In genomic region chr3:86538645-86539554, GRCm38 (mm10) we compare ENCODE assay signal across 8 mouse cellular contexts. TPM values are rescaled to one million over a fixed set of nuclear protein-coding genes. Genes with fewer than 3 reads are reported as not detected.
DNase-seq lines count a peak whose midpoint lies in the region; ATAC-seq lines count a peak whose summit lies in the region.

No protein-coding gene starts in this region.

- 32% methylated on average over 13 of the region's 13 CpGs for WGBS in heart, embryonic 11.5 days (ENCODE audit: insufficient replicate concordance)
- 23% methylated on average over 13 of the region's 13 CpGs for WGBS in limb, embryonic 11.5 days
- 19% methylated on average over 13 of the region's 13 CpGs for WGBS in neural tube, embryonic 14.5 days

- no peak for ATAC-seq in heart, embryonic 11.5 days (replicated peaks; ENCODE audit: insufficient number of reproducible peaks, low FRiP score, low TSS enrichment)
- peak; percentile 33 for ATAC-seq in limb, embryonic 11.5 days (ENCODE audit: insufficient number of reproducible peaks, low FRiP score, low TSS enrichment, low read depth)
- peak; percentile 55 for ATAC-seq in neural tube, embryonic 14.5 days (ENCODE audit: low read depth)

- peak overlapping the region; percentile 34 for H3K4me2 ChIP-seq in heart, embryonic 11.5 days
- H3K4me2 ChIP-seq in limb, embryonic 11.5 days (ENCODE audit: low read depth, severe bottlenecking) = peak overlapping the region; percentile 25; the same call in 1 of the 2 replicates
- H3K4me2 ChIP-seq in neural tube, embryonic 14.5 days (ENCODE audit: low read depth, low read length) = peak overlapping the region; percentile 9; the same call in 1 of the 2 replicates

- no peak overlapping the region for H3K4me3 ChIP-seq in heart, embryonic 11.5 days (ENCODE audit: low read depth, low read length)
- H3K4me3 ChIP-seq in limb, embryonic 11.5 days (ENCODE audit: low read depth, low read length) = no peak overlapping the region
- no peak overlapping the region for H3K4me3 ChIP-seq in neural tube, embryonic 14.5 days (ENCODE audit: low read depth, low read length)

- H3K9me3 ChIP-seq in heart, embryonic 11.5 days (replicated peaks; ENCODE audit: control insufficient read depth, low read length) = no peaks in the 10 kb centered on the region
- H3K9me3 ChIP-seq in limb, embryonic 11.5 days (ENCODE audit: control insufficient read depth, low read length) = no peaks in the 10 kb centered on the region
- H3K9me3 ChIP-seq in neural tube, embryonic 14.5 days (ENCODE audit: control insufficient read depth, low read length) = no peaks in the 10 kb centered on the region

- H3K4me1 ChIP-seq in heart, embryonic 11.5 days (ENCODE audit: control insufficient read depth, insufficient read depth, low read length) = peaks cover 7% of the 10 kb centered on the region; the same call in 1 of the 2 replicates
- peaks cover 23% of the 10 kb centered on the region for H3K4me1 ChIP-seq in limb, embryonic 11.5 days (ENCODE audit: control insufficient read depth, insufficient read depth, low read length)
- peaks cover 16% of the 10 kb centered on the region for H3K4me1 ChIP-seq in neural tube, embryonic 14.5 days (ENCODE audit: control insufficient read depth, insufficient read depth, low read length)

- intact Hi-C loops in heart, postnatal 14 days (cut with DNase I) = no loop called here

- no peak for DNase-seq in heart, postnatal 14 days
- DNase-seq in embryo, embryonic 11 days = peak; percentile 60
- peak; percentile 54 for DNase-seq in limb, embryonic 11.5 days (ENCODE audit: low spot score)
- no peak for DNase-seq in lung, postnatal 14 days
- DNase-seq in left cerebral cortex, adult 9 months (ENCODE audit: low spot score in 2 of 2) = no peak
- DNase-seq in urinary bladder, postnatal 4 days (ENCODE audit: low spot score in 2 of 2) = no peak

- H3K27me3 ChIP-seq in heart, embryonic 11.5 days (ENCODE audit: control insufficient read depth, insufficient read depth, low read length) = no peaks in the 10 kb centered on the region
- H3K27me3 ChIP-seq in limb, embryonic 11.5 days (ENCODE audit: control insufficient read depth, insufficient read depth, low read length) = no peaks in the 10 kb centered on the region
- no peaks in the 10 kb centered on the region for H3K27me3 ChIP-seq in neural tube, embryonic 14.5 days (ENCODE audit: control insufficient read depth, insufficient read depth, low read length)

- H3K36me3 ChIP-seq in heart, embryonic 11.5 days (ENCODE audit: control insufficient read depth, insufficient read depth, low read length) = no peaks in the 10 kb centered on the region
- H3K36me3 ChIP-seq in limb, embryonic 11.5 days (ENCODE audit: control insufficient read depth, insufficient read depth, low read length) = no peaks in the 10 kb centered on the region
- no peaks in the 10 kb centered on the region for H3K36me3 ChIP-seq in neural tube, embryonic 14.5 days (ENCODE audit: control insufficient read depth, insufficient read depth, low read length)

- no peak overlapping the region for H3K9ac ChIP-seq in heart, embryonic 11.5 days (ENCODE audit: low read depth, low read length)
- H3K9ac ChIP-seq in limb, embryonic 11.5 days (ENCODE audit: low read length) = peak overlapping the region; percentile 13; the same call in 1 of the 2 replicates
- H3K9ac ChIP-seq in neural tube, embryonic 14.5 days (replicated peaks; ENCODE audit: low read depth, low read length) = no peak overlapping the region

- H3K27ac ChIP-seq in heart, embryonic 11.5 days (ENCODE audit: low read depth, low read length) = no peak overlapping the region
- H3K27ac ChIP-seq in limb, embryonic 11.5 days (replicated peaks; ENCODE audit: low read depth, low read length) = peak overlapping the region; percentile 85
- H3K27ac ChIP-seq in neural tube, embryonic 14.5 days (ENCODE audit: low read depth, low read length) = peak overlapping the region; percentile 64

RNA-seq across cellular contexts. Expression of gene Mab21l2, which starts 9.5 kb away (rescaled TPM):
- polyA plus RNA-seq in heart, embryonic 11.5 days (2014; fragmentation: Nextera tagmentation; extraction: Ambion mirVana) = 12.7 and 13.6 TPM in 2 replicates
- under 1 TPM; 0.12 to 0.14 TPM for total RNA-seq in heart, postnatal 14 days (2021)
- 228 and 244 TPM in 2 replicates for polyA plus RNA-seq in limb, embryonic 11.5 days (2014; fragmentation: Nextera tagmentation; extraction: Ambion mirVana)
- polyA plus RNA-seq in neural tube, embryonic 14.5 days (2014; fragmentation: Nextera tagmentation; extraction: Ambion mirVana) = 246 and 271 TPM in 2 replicates

Comparison
In these comparisons a context has a peak if more than half of its experiments do, and no peak if none do; other contexts are left out.
1. DNase-seq: peak in embryo, embryonic 11 days (single experiment) and limb, embryonic 11.5 days (single experiment); none in heart, postnatal 14 days (0 of 2), lung, postnatal 14 days (single experiment), left cerebral cortex, adult 9 months (0 of 2) and urinary bladder, postnatal 4 days (0 of 2).
2. RNA of gene Mab21l2, which starts 9.5 kb away (polyA plus RNA-seq): 246 to 271 TPM in neural tube, embryonic 14.5 days and 228 to 244 TPM in limb, embryonic 11.5 days; 12.7 to 13.6 TPM in heart, embryonic 11.5 days; every median in the first group is over 10 times any median in the second.
3. Peak in every context shown above with its lines, with median percentiles within 50 percentile points of each other: H3K4me2 ChIP-seq.